Mouse (Mus musculus): ENCODE measurements around the gene Exoc1. TPM values are rescaled to one million over a fixed set of nuclear protein-coding genes. Genes with fewer than 3 reads are reported as not detected.

The Exoc1 gene
- polyA plus RNA-seq, 1 experiment from 2014 or later: 33.3 TPM

- H3K9me3 ChIP-seq (replicated peaks): no peaks in the 10 kb centered on the region
- no peak overlapping the region for H3K27ac ChIP-seq
- peaks cover 86% of the 10 kb centered on the region for H3K36me3 ChIP-seq
- no peak for ATAC-seq (replicated peaks; ENCODE audit: low FRiP score)
- WGBS: 91% methylated on average over 8 of the region's 8 CpGs
- no peak overlapping the region for H3K4me3 ChIP-seq (replicated peaks)
- no peak overlapping the region for H3K4me2 ChIP-seq
- H3K4me1 ChIP-seq: no peaks in the 10 kb centered on the region
- no peaks in the 10 kb centered on the region for H3K27me3 ChIP-seq
- no peak overlapping the region for H3K9ac ChIP-seq
These were observed 86.2 kb downstream of the Exoc1 start for GRCm38 (mm10) chr5:76615276-76615675.

DNA sequence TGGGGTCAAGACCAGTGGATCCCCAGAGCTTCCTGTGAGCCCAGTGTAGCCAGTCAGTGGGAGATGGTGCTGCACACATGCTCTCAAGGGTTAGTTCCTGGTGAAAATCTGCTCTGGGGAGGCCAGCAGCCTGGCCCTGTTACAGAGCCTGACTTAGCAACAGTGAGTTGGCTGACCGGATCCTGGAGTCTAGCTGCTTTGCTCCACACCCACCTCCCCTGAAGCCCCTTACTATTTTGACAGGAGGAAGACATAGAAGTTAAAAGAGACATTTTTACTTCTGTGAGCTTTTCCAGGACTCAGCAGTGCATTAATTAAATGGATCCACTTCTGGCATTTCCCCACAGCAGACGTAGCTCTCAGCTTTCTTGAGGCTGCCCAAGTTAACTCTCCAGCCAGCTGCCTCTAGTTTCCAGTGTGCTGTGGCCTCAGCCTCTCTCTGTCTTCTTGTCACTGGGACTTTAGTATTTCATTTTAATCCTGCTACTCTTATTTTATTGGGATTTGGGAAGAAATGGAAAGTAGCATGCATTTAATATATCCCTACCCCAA is 87.2 kb downstream of the Exoc1 start:
- H3K4me2 ChIP-seq: no peak overlapping the region
- H3K27me3 ChIP-seq: no peaks in the 10 kb centered on the region
- no peak overlapping the region for H3K4me3 ChIP-seq (replicated peaks)
- 67% methylated on average over 2 of the region's 2 CpGs for WGBS
- ATAC-seq (replicated peaks; ENCODE audit: low FRiP score): no peak
- peaks cover 84% of the 10 kb centered on the region for H3K36me3 ChIP-seq
- no peak overlapping the region for H3K9ac ChIP-seq
- no peaks in the 10 kb centered on the region for H3K9me3 ChIP-seq (replicated peaks)
- H3K4me1 ChIP-seq: no peaks in the 10 kb centered on the region
- no peak overlapping the region for H3K27ac ChIP-seq

DNA sequence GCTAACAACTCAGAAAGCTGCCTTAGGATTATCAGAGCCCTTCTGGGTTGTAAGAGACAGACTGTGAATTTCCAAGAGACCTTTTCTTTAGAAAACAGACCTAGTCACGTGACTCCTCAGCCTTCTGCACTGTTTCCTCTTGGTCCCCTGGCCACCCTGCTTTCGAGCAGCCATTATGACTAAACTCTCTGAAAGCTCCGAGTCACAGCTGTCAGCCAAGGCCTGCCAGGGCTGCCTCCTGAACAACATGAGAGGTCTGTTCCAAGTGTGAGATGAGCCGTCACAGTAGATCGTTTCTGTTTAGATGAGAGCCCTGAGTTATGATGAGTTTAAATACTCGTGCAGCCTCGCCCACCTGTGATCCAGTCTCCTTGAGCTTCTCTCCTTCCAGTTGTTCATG is 89.6 kb downstream of the Exoc1 start:
- no peak for ATAC-seq (replicated peaks; ENCODE audit: low FRiP score)
- Histone ChIP-seq H3K4me1 (no peaks in the 10 kb centered on the region), H3K4me2 (no peak overlapping the region), H3K9ac (no peak overlapping the region), H3K4me3 (replicated peaks) (no peak overlapping the region), H3K36me3 (peaks cover 82% of the 10 kb centered on the region), H3K27me3 (no peaks in the 10 kb centered on the region), H3K27ac (no peak overlapping the region), H3K9me3 (replicated peaks) (no peaks in the 10 kb centered on the region)
- WGBS: 84% methylated on average over 7 of the region's 7 CpGs

Other genes with a start within 250 kb of the Exoc1 start
- gene Clock, start 224.5 kb upstream of the Exoc1 start, polyA plus RNA-seq (2015; fragmentation: Nextera tagmentation; extraction: Ambion mirVana): 11.0 and 11.3 TPM in 2 replicates
- not detected in 2 replicates for gene Pdcl2, start 198.2 kb upstream of the Exoc1 start, polyA plus RNA-seq (2015; fragmentation: Nextera tagmentation; extraction: Ambion mirVana)
- gene Nmu, start 165.5 kb upstream of the Exoc1 start, polyA plus RNA-seq (2015; fragmentation: Nextera tagmentation; extraction: Ambion mirVana): not detected in 2 replicates
- not detected in 2 replicates for gene Gm7271, start 45.3 kb upstream of the Exoc1 start, polyA plus RNA-seq (2015; fragmentation: Nextera tagmentation; extraction: Ambion mirVana)
- 7.3 TPM in 2 replicates for gene Cep135, start 59.4 kb downstream of the Exoc1 start, polyA plus RNA-seq (2015; fragmentation: Nextera tagmentation; extraction: Ambion mirVana)
- gene C530008M17Rik, start 127.2 kb downstream of the Exoc1 start, polyA plus RNA-seq (2015; fragmentation: Nextera tagmentation; extraction: Ambion mirVana): 17.2 and 17.3 TPM in 2 replicates

All from kidney, embryonic 15.5 days (tissue).